Mouse (Mus musculus): ENCODE measurements around the gene Itgb1bp2. TPM values are rescaled to one million over a fixed set of nuclear protein-coding genes. Genes with fewer than 3 reads are reported as not detected.

The Itgb1bp2 gene
- 0.71 and 2.5 TPM in 2 replicates for polyA plus RNA-seq (2015; fragmentation: Nextera tagmentation; extraction: Ambion mirVana)

DNA sequence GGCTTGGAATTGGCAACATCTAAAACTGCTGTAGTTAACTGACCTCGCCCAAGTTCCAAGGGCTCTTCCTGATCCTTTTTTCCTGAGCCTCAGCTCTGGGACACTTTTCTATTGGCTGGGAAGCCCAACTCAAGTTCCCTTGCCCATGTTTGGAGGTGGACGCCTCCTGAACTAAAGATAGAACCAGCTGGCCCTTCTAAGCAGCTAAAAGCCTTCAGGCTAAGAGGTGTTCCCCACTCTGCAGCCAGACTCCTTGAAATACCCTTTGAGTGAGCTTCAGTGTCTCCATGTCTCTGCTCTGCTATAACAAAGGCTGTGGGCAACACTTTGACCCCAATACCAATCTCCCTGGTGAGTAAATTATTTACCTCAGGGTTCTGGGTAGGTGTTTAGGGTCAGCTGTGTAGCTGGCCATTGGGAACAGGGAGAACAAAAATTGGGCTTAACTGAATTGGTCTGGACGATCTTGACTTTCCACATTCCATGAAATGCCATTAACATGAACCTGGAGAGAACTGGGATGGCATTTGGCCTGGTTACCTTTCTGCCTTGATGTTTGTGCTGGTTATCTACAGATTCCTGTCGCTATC, at the start of gene Itgb1bp2:
Gene Itgb1bp2 (plus strand): TSS at position 203 of the 590 bp plus-strand sequence.

DNA sequence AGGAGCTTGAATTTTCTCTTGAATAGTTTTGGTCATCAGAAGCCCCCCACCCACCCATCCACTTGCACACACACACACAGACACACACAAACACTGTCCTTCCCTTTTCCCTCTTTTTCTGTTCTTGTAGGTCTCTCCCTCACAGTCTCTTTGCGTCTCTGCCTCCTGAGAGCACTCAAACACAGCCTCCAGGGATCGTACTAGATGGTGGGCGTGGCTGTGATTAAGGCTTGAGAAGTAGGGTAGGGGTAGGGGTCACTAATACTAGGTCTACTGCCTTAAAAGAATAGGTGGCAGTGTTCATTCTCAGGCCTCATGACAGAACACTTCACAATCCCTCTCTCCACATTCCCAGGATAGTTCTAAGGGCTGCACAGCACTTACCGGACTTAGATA, 28.2 kb upstream of the Itgb1bp2 start, which contains the start of gene Zmym3:
Gene Zmym3 (minus strand): TSS at position 150 of the 396 bp plus-strand sequence.

DNA sequence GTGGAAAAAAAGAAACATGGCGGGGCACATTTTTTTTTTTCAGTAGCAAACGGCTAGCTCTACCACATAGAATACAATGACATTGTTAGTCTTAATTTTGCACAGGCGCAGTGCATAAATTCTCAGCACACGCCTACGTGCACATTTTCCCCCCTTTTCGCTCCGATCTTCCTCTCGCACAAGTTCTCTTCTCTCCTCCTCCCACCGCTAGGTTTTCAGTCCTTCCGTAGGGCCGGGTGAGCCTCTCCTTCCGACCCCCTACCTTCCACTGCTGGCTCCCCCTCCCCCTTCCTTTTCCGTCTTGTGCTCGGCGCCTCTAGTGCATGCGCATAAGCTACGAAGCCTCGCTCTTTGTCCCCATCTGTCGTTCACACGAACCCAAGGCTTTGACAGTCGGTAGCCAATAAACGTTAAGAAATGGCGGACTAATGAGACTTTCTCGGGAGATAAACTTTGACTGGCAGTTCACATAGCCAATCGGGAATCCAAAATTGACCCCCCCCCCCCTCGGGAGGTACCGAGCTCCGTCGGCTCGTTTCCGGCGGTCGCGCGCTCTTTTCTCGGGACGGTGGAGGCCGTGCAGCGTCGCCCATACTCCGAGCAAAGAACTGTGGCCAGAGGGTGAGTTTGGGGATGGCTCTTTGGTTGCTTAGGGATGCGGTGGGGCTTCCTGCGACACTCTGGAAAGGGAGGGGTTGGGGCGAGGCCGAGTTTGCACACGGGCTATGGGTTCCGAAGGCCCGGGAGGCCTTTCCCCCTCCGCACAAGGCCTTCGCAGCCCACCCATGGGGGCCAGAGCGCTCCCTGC, 19.5 kb upstream of the Itgb1bp2 start, which contains the start of gene Nono:
Gene Nono (plus strand): TSS at position 177 of the 808 bp plus-strand sequence.

Other genes starting within 250 kb of the Itgb1bp2 start
- gene Snx12, start 226.5 kb upstream of the Itgb1bp2 start, polyA plus RNA-seq (2015; fragmentation: Nextera tagmentation; extraction: Ambion mirVana) = 40.0 and 47.0 TPM in 2 replicates
- 0.84 and 1.4 TPM in 2 replicates for gene Foxo4, start 194.6 kb upstream of the Itgb1bp2 start, polyA plus RNA-seq (2015; fragmentation: Nextera tagmentation; extraction: Ambion mirVana)
- not detected in 2 replicates for gene Gm614, start 185.1 kb upstream of the Itgb1bp2 start, polyA plus RNA-seq (2015; fragmentation: Nextera tagmentation; extraction: Ambion mirVana)
- 6.8 and 10.3 TPM in 2 replicates for gene Il2rg, start 180.8 kb upstream of the Itgb1bp2 start, polyA plus RNA-seq (2015; fragmentation: Nextera tagmentation; extraction: Ambion mirVana)
- gene Gm20489, start 180.1 kb upstream of the Itgb1bp2 start, polyA plus RNA-seq (2015; fragmentation: Nextera tagmentation; extraction: Ambion mirVana) = not detected in 2 replicates
- 13.2 and 18.3 TPM in 2 replicates for gene Med12, start 175.1 kb upstream of the Itgb1bp2 start, polyA plus RNA-seq (2015; fragmentation: Nextera tagmentation; extraction: Ambion mirVana)
- 6.4 and 9.3 TPM in 2 replicates for gene Nlgn3, start 149.9 kb upstream of the Itgb1bp2 start, polyA plus RNA-seq (2015; fragmentation: Nextera tagmentation; extraction: Ambion mirVana)
- 8.1 and 8.6 TPM in 2 replicates for gene Gjb1, start 72.7 kb upstream of the Itgb1bp2 start, polyA plus RNA-seq (2015; fragmentation: Nextera tagmentation; extraction: Ambion mirVana)
- gene Zmym3, start 28.2 kb upstream of the Itgb1bp2 start, polyA plus RNA-seq (2015; fragmentation: Nextera tagmentation; extraction: Ambion mirVana) = 20.4 and 28.5 TPM in 2 replicates
- 130 and 162 TPM in 2 replicates for gene Nono, start 19.8 kb upstream of the Itgb1bp2 start, polyA plus RNA-seq (2015; fragmentation: Nextera tagmentation; extraction: Ambion mirVana)
- 5.1 and 5.4 TPM in 2 replicates for gene Taf1, start 83.6 kb downstream of the Itgb1bp2 start, polyA plus RNA-seq (2015; fragmentation: Nextera tagmentation; extraction: Ambion mirVana)
- 41.3 and 82.1 TPM in 2 replicates for gene Ogt, start 191.0 kb downstream of the Itgb1bp2 start, polyA plus RNA-seq (2015; fragmentation: Nextera tagmentation; extraction: Ambion mirVana)